Mouse (Mus musculus) T-cell, adult 2 months (primary cell): ENCODE measurements at regions not wholly inside any gene's neighbourhood (a gene's known extent, or its start where the extent isn't known, plus 50 kb on each side); places are given as distances from the start of the nearest gene placed in this dataset.

Experiments used
- DNase-seq: peaks from one replicate; pipeline ENCODE4 v3.0.0; 2022; ENCODE audit warnings: low spot score

- no peak for DNase-seq
Measured at GRCm38 (mm10) chr19:14191820-14192219, 278.5 kb downstream of the Olfr1505 start.

- no peak for DNase-seq
Measured at GRCm38 (mm10) chr19:14197864-14198263, 284.5 kb downstream of the Olfr1505 start.

GRCm38 (mm10) chr19:14220507-14220909, 307.2 kb downstream of the Olfr1505 start:
- DNase-seq, result no peak

- no peak for DNase-seq
Measured at GRCm38 (mm10) chr19:14225061-14225696, 311.8 kb downstream of the Olfr1505 start.

GRCm38 (mm10) chr19:14225787-14226186, 312.5 kb downstream of the Olfr1505 start:
- DNase-seq, result no peak

- DNase-seq, result no peak
Measured at GRCm38 (mm10) chr19:14226521-14226920, 313.2 kb downstream of the Olfr1505 start.

- no peak for DNase-seq
Measured at GRCm38 (mm10) chr19:14243565-14243964, 330.2 kb downstream of the Olfr1505 start.

- no peak for DNase-seq
Measured at GRCm38 (mm10) chr19:14246973-14247614, 333.8 kb downstream of the Olfr1505 start.

GRCm38 (mm10) chr19:14247979-14248378, 334.6 kb downstream of the Olfr1505 start:
- DNase-seq, result no peak

- no peak for DNase-seq
Measured at GRCm38 (mm10) chr19:14258621-14259051, 339.2 kb downstream of the Tle4 start.

- no peak for DNase-seq
Measured at GRCm38 (mm10) chr19:14259223-14259622, 338.6 kb downstream of the Tle4 start.

- DNase-seq, result no peak
Measured at GRCm38 (mm10) chr19:14289331-14289737, 308.5 kb downstream of the Tle4 start.

GRCm38 (mm10) chr19:14290911-14291310, 306.9 kb downstream of the Tle4 start:
- DNase-seq, result no peak

- DNase-seq, result no peak
Measured at GRCm38 (mm10) chr19:14293172-14293571, 304.7 kb downstream of the Tle4 start.

- DNase-seq, result no peak
Measured at GRCm38 (mm10) chr19:14301176-14301943, 296.5 kb downstream of the Tle4 start.

GRCm38 (mm10) chr19:14314301-14314700, 283.6 kb downstream of the Tle4 start:
- no peak for DNase-seq

GRCm38 (mm10) chr19:14319677-14320191, 278.1 kb downstream of the Tle4 start:
- DNase-seq, result no peak

GRCm38 (mm10) chr19:14325353-14326052, 272.3 kb downstream of the Tle4 start:
- no peak for DNase-seq

GRCm38 (mm10) chr19:14333041-14334012, 264.5 kb downstream of the Tle4 start:
- no peak for DNase-seq

- no peak for DNase-seq
Measured at GRCm38 (mm10) chr19:14337025-14337424, 260.8 kb downstream of the Tle4 start.

GRCm38 (mm10) chr19:14340759-14341158, 257.1 kb downstream of the Tle4 start:
- no peak for DNase-seq
